Mouse (Mus musculus): ENCODE data around the gene Fam83f.

The Fam83f gene

GRCm38 (mm10) chr15:80743606-80744005 is 72.0 kb downstream of the Fam83f start:
- no peak for DNase-seq

GRCm38 (mm10) chr15:80744667-80745422 is 73.2 kb downstream of the Fam83f start:
- no peak for DNase-seq

- no peak for DNase-seq
Measured at GRCm38 (mm10) chr15:80748979-80749378, 77.3 kb downstream of the Fam83f start.
